Mouse (Mus musculus): ENCODE results near the gene Cdk19. TPM values are rescaled to one million over a fixed set of nuclear protein-coding genes. Genes with fewer than 3 reads are reported as not detected.

Gene Cdk19
- polyA plus RNA-seq, 1 experiment: 41.0 TPM

GRCm38 (mm10) chr10:40429081-40429480 is 89.7 kb downstream of the Cdk19 start:
- no peak overlapping the region for H3K27ac ChIP-seq (ENCODE audit: insufficient read depth, low read length)
- no peaks in the 10 kb centered on the region; the same call in 1 of the 2 replicates for H3K4me1 ChIP-seq (ENCODE audit: control insufficient read depth, insufficient read depth, low read length)
- TF ChIP-seq POLR2A (IDR thresholded peaks at IDR 0.05; ENCODE audit: extremely low read depth, insufficient read depth, low read length): no peak
- TF ChIP-seq CTCF (IDR thresholded peaks at IDR 0.05; ENCODE audit: extremely low read depth, insufficient read depth, low read length): no peak
- no peak overlapping the region for H3K4me3 ChIP-seq (ENCODE audit: insufficient read depth, low read length)

DNA sequence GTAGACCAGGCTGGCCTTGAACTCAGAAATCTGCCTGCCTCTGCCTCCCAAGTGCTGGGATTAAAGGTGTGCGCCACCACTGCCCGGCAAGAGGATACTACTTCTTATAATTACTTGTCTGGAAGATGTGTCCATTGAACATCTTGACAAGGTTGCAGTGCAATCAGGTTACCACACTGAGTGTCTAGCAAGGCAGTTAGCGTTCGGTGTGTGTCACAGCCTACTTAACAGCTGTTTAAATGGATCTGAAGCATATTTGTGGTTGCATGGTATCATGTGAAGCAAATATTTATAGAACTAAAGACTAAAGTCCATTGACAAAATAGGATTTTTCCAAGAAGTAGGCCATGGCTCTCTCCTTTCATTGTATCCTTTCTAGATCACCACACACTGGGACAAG is 90.8 kb downstream of the Cdk19 start:
- Histone ChIP-seq H3K4me1 (ENCODE audit: control insufficient read depth, insufficient read depth, low read length) (no peaks in the 10 kb centered on the region; the same call in 1 of the 2 replicates), H3K4me3 (ENCODE audit: insufficient read depth, low read length) (no peak overlapping the region), H3K27ac (ENCODE audit: insufficient read depth, low read length) (no peak overlapping the region)
- TF ChIP-seq CTCF (IDR thresholded peaks at IDR 0.05; ENCODE audit: extremely low read depth, insufficient read depth, low read length) (no peak), POLR2A (IDR thresholded peaks at IDR 0.05; ENCODE audit: extremely low read depth, insufficient read depth, low read length) (no peak)

GRCm38 (mm10) chr10:40431957-40432356 is 92.6 kb downstream of the Cdk19 start:
- Histone ChIP-seq H3K4me3 (ENCODE audit: insufficient read depth, low read length) (no peak overlapping the region), H3K27ac (ENCODE audit: insufficient read depth, low read length) (no peak overlapping the region), H3K4me1 (ENCODE audit: control insufficient read depth, insufficient read depth, low read length) (no peaks in the 10 kb centered on the region; the same call in 1 of the 2 replicates)
- TF ChIP-seq POLR2A (IDR thresholded peaks at IDR 0.05; ENCODE audit: extremely low read depth, insufficient read depth, low read length) (no peak), CTCF (IDR thresholded peaks at IDR 0.05; ENCODE audit: extremely low read depth, insufficient read depth, low read length) (no peak)

- no peak for TF ChIP-seq CTCF (IDR thresholded peaks at IDR 0.05; ENCODE audit: extremely low read depth, insufficient read depth, low read length)
- no peak for TF ChIP-seq POLR2A (IDR thresholded peaks at IDR 0.05; ENCODE audit: extremely low read depth, insufficient read depth, low read length)
- H3K4me3 ChIP-seq (ENCODE audit: insufficient read depth, low read length): no peak overlapping the region
- no peaks in the 10 kb centered on the region; the same call in 1 of the 2 replicates for H3K4me1 ChIP-seq (ENCODE audit: control insufficient read depth, insufficient read depth, low read length)
- H3K27ac ChIP-seq (ENCODE audit: insufficient read depth, low read length): no peak overlapping the region
These were observed 93.0 kb downstream of the Cdk19 start for GRCm38 (mm10) chr10:40432375-40432774.

GRCm38 (mm10) chr10:40435402-40435801 is 96.0 kb downstream of the Cdk19 start:
- Histone ChIP-seq H3K4me1 (ENCODE audit: control insufficient read depth, insufficient read depth, low read length) (no peaks in the 10 kb centered on the region), H3K27ac (ENCODE audit: insufficient read depth, low read length) (no peak overlapping the region), H3K4me3 (ENCODE audit: insufficient read depth, low read length) (no peak overlapping the region)
- no peak for TF ChIP-seq POLR2A (IDR thresholded peaks at IDR 0.05; ENCODE audit: extremely low read depth, insufficient read depth, low read length)
- no peak for TF ChIP-seq CTCF (IDR thresholded peaks at IDR 0.05; ENCODE audit: extremely low read depth, insufficient read depth, low read length)

GRCm38 (mm10) chr10:40437117-40437516 is 97.8 kb downstream of the Cdk19 start:
- Histone ChIP-seq H3K27ac (ENCODE audit: insufficient read depth, low read length) (no peak overlapping the region), H3K4me3 (ENCODE audit: insufficient read depth, low read length) (no peak overlapping the region), H3K4me1 (ENCODE audit: control insufficient read depth, insufficient read depth, low read length) (no peaks in the 10 kb centered on the region)
- TF ChIP-seq CTCF (IDR thresholded peaks at IDR 0.05; ENCODE audit: extremely low read depth, insufficient read depth, low read length) (no peak), POLR2A (IDR thresholded peaks at IDR 0.05; ENCODE audit: extremely low read depth, insufficient read depth, low read length) (no peak)

GRCm38 (mm10) chr10:40440740-40441139 is 101.4 kb downstream of the Cdk19 start:
- H3K4me1 ChIP-seq (ENCODE audit: control insufficient read depth, insufficient read depth, low read length): peaks cover 2% of the 10 kb centered on the region
- TF ChIP-seq CTCF (IDR thresholded peaks at IDR 0.05; ENCODE audit: extremely low read depth, insufficient read depth, low read length): no peak
- no peak overlapping the region for H3K27ac ChIP-seq (ENCODE audit: insufficient read depth, low read length)
- H3K4me3 ChIP-seq (ENCODE audit: insufficient read depth, low read length): no peak overlapping the region

DNA sequence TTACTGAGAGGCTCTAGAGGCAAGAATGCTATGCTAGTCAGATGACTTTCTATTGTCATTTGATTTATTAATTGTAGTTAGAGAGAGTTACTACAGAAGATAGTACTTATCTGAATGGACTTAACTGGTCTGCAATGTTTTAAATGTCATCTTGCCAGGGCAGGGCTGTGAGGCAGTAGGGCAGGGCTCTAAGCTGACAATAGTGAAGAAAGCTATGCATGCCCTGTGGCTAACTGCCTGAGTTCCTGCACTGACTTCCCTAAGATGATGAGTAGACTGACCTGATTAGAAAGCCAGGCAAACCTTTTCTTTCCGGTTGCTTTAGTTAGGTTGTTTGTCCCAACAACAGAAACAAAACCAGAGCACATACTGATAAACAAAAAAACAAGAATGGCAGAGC is 102.7 kb downstream of the Cdk19 start:
- Histone ChIP-seq H3K4me3 (ENCODE audit: insufficient read depth, low read length) (no peak overlapping the region), H3K4me1 (ENCODE audit: control insufficient read depth, insufficient read depth, low read length) (peaks cover 6% of the 10 kb centered on the region), H3K27ac (ENCODE audit: insufficient read depth, low read length) (peak overlapping the region; percentile 74)
- no peak for TF ChIP-seq POLR2A (IDR thresholded peaks at IDR 0.05; ENCODE audit: extremely low read depth, insufficient read depth, low read length)
- no peak for TF ChIP-seq CTCF (IDR thresholded peaks at IDR 0.05; ENCODE audit: extremely low read depth, insufficient read depth, low read length)

GRCm38 (mm10) chr10:40443371-40443770 is 104.0 kb downstream of the Cdk19 start:
- H3K4me3 ChIP-seq (ENCODE audit: insufficient read depth, low read length): no peak overlapping the region
- peak overlapping the region; percentile 23; the same call in 1 of the 2 replicates for H3K27ac ChIP-seq (ENCODE audit: insufficient read depth, low read length)
- peaks cover 13% of the 10 kb centered on the region for H3K4me1 ChIP-seq (ENCODE audit: control insufficient read depth, insufficient read depth, low read length)
- TF ChIP-seq POLR2A (IDR thresholded peaks at IDR 0.05; ENCODE audit: extremely low read depth, insufficient read depth, low read length): no peak
- TF ChIP-seq CTCF (IDR thresholded peaks at IDR 0.05; ENCODE audit: extremely low read depth, insufficient read depth, low read length): no peak

DNA sequence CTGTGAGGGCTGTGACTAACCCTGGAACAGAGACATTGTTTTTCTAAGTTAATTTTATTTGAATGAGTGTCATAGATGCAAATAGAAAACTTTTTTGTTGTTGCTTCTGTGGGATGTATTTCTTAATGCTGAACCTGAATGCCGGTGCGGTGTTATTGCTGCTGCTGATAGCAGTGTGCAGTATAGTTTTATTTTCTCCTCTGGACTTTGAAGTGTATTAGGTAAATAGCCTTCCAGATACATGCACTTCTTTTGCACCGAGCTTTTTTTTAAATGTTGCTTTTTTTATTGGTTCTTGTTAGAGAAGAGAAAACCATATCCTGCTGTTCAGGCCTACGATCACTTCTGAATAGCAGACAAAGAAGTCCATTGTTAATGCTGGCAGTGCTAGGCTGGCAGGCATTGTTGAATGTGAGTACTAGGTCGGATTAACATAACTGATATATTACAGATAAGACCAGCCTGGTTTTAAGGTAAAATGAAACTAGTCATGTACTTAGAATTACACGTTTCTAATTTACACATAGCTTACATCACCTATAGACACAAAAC is 104.5 kb downstream of the Cdk19 start:
- H3K27ac ChIP-seq (ENCODE audit: insufficient read depth, low read length): no peak overlapping the region
- no peak for TF ChIP-seq CTCF (IDR thresholded peaks at IDR 0.05; ENCODE audit: extremely low read depth, insufficient read depth, low read length)
- no peak for TF ChIP-seq POLR2A (IDR thresholded peaks at IDR 0.05; ENCODE audit: extremely low read depth, insufficient read depth, low read length)
- peaks cover 14% of the 10 kb centered on the region for H3K4me1 ChIP-seq (ENCODE audit: control insufficient read depth, insufficient read depth, low read length)
- H3K4me3 ChIP-seq (ENCODE audit: insufficient read depth, low read length): no peak overlapping the region
